Comparison of ENCODE assay signal across 17 mouse cellular contexts in the genomic region with DNA sequence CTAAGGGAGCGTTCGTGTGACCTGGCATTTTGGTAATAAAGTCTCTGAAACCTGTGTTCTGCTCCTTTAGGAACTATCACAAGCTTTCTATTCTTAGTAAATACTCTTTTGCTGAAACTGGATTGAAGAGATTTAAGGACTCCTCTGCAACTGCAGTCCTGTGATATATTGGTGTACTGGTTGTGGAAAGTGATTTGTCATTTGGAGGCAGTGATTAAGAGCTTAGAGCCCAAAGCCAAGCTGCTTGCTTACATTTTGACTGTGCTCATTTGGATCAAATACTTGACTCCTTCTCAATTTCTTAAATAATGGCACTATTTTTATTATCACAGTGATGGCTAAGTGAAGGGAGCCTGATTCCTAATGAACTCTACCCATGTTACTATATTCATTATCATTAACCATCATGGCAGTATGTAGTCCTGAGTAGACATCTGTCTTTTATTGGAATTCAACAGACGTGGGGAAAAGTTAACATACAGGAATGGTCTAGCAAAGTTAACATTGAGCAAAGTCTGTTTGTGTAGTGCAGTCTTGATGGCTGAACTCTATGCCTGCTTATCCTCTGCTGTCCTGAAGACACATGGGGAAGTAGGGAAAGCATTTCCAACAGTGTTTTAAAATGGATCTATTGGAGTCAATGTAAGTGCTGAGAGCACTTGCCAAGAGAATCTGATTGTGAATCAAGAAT.
"Had no signal": no experiment of that assay in that cellular context is flagged by ENCODE, and none has a peak within 500 bp of the region (broad histone marks: within the 10 kb centered on the region; RNA-seq: fewer than 3 reads in every experiment).

No protein-coding gene starts in this region.

- H3K36me3 ChIP-seq: liver, embryonic 13.5 days; midbrain, embryonic 12.5 days; neural tube, embryonic 12.5 days; neural tube, embryonic 15.5 days had no signal

- H3K4me1 ChIP-seq: midbrain, embryonic 12.5 days; neural tube, embryonic 12.5 days; neural tube, embryonic 15.5 days had no signal

- H3K9ac ChIP-seq: liver, embryonic 13.5 days; midbrain, embryonic 12.5 days; neural tube, embryonic 12.5 days; neural tube, embryonic 15.5 days had no signal

- H3K4me3 ChIP-seq: layer of hippocampus, adult 2 months; left cerebral cortex, adult 2 months; liver, embryonic 13.5 days; midbrain, embryonic 12.5 days; neural tube, embryonic 12.5 days; neural tube, embryonic 15.5 days had no signal

- H3K27ac ChIP-seq: hindbrain, postnatal 0 days; kidney, postnatal 0 days; layer of hippocampus, adult 2 months; left cerebral cortex, adult 2 months; liver, embryonic 13.5 days; midbrain, embryonic 12.5 days; neural tube, embryonic 12.5 days; neural tube, embryonic 15.5 days had no signal

- H3K9me3 ChIP-seq: liver, embryonic 13.5 days; midbrain, embryonic 12.5 days; neural tube, embryonic 12.5 days; neural tube, embryonic 15.5 days had no signal

- ATAC-seq: hindbrain, postnatal 0 days; inflammation-experienced regulatory T-cells, adult 6 months; midbrain, embryonic 16.5 days had no signal

- H3K4me2 ChIP-seq: liver, embryonic 13.5 days; midbrain, embryonic 12.5 days; neural tube, embryonic 12.5 days; neural tube, embryonic 15.5 days had no signal

- DNase-seq: kidney, adult 2 months; kidney, postnatal 25 days; layer of hippocampus, adult 9-11 months; liver, embryonic 13.5 days; lung, adult 2 months; lung, postnatal 14 days; lung, postnatal 4 days; thymus, postnatal 25 days had no signal

- H3K27me3 ChIP-seq: liver, embryonic 13.5 days; midbrain, embryonic 12.5 days; neural tube, embryonic 12.5 days; neural tube, embryonic 15.5 days had no signal
